Mouse (Mus musculus) liver, postnatal 0 days (tissue): ENCODE measurements around the gene Prickle4.

ENCODE experiments used
- CTCF ChIP-seq: sonication (generic); IDR thresholded peaks from 2 replicates; pipeline ENCODE4 v1.5.1; 2016; ENCODE audit warnings: antibody characterized with exemption, low read depth
- EP300 ChIP-seq: IDR thresholded peaks from 2 replicates; pipeline ENCODE4 v1.6.1; 2016; ENCODE audit warnings: antibody characterized with exemption, low read depth, mild to moderate bottlenecking

- TF ChIP-seq EP300 = no peak
- no peak for TF ChIP-seq CTCF
Measured at GRCm38 (mm10) chr17:47655697-47656096, 38.8 kb downstream of the Prickle4 start.
